Mouse (Mus musculus): ENCODE measurements around the gene Cckbr. TPM values are rescaled to one million over a fixed set of nuclear protein-coding genes. Genes with fewer than 3 reads are reported as not detected.
"Not testable (repeated sequence)": the region's sequence is repeated elsewhere in the genome, so short reads cannot be mapped to it uniquely, and the experiment has no call there.

Gene Cckbr
- polyA plus RNA-seq, 1 experiment from 2014 or later: 3.6 TPM

DNA sequence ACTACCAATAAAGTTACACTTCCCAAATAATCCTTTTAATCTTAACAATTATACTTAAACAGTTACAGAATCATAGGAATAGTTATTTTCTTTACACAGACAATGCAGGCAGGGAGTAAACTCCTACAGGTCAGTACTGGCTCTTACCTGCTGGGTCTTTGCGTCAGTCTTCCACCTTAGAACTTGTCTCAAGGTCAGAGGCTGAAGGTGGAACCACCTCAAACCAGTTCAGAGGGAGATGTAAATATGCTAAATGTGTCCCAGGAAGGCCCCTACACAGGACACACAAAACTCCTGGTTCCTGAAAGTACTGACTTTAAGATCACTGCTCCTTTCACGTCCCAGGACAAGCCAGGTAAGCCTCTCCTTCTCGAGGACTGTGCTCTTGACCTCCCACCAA is 19.5 kb downstream of the Cckbr start:
- no peak for ATAC-seq (ENCODE audit: low FRiP score, low TSS enrichment)

DNA sequence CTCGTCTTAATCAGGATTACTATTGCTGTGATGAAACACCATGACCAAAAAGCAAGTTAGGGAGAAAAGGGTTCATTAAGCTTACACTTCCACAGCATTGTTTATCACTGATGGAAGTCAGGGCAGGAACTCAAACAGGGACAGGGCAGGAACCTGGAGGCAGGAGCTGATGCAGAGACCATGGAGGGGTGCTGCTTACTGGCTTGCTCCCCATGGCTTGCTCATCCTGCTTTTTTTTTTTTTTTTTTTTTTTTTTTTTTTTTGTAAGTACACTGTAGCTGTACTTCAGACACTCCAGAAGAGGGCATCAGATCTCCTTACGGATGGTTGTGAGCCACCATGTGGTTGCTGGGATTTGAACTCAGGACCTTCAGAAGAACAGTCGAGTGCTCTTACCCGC is 27.8 kb downstream of the Cckbr start:
- H3K27ac ChIP-seq (replicated peaks); H3K4me1 ChIP-seq (replicated peaks; ENCODE audit: control insufficient read depth, insufficient read depth); H3K27me3 ChIP-seq (ENCODE audit: control insufficient read depth, insufficient read depth, low read length); H3K4me2 ChIP-seq (replicated peaks; ENCODE audit: low read depth); H3K9ac ChIP-seq (ENCODE audit: low read length); ATAC-seq (ENCODE audit: low FRiP score, low TSS enrichment); H3K4me3 ChIP-seq (ENCODE audit: low read depth, low read length); DNase-seq (ENCODE audit: low spot score); H3K9me3 ChIP-seq (ENCODE audit: control insufficient read depth, low read length); H3K36me3 ChIP-seq (ENCODE audit: control insufficient read depth, insufficient read depth, low read length): not testable (repeated sequence)
- WGBS: 84% methylated on average over 3 of the region's 4 CpGs

More for the DNA sequence above, 19.5 kb downstream of the Cckbr start:
- no peak overlapping the region for H3K9ac ChIP-seq (ENCODE audit: low read length)
- no peak overlapping the region for H3K27ac ChIP-seq (replicated peaks)
- H3K4me1 ChIP-seq (replicated peaks; ENCODE audit: control insufficient read depth, insufficient read depth): no peaks in the 10 kb centered on the region
- H3K36me3 ChIP-seq (ENCODE audit: control insufficient read depth, insufficient read depth, low read length): no peaks in the 10 kb centered on the region
- WGBS: 69% methylated on average over 3 of the region's 3 CpGs
- no peak overlapping the region for H3K4me3 ChIP-seq (ENCODE audit: low read depth, low read length)
- H3K27me3 ChIP-seq (ENCODE audit: control insufficient read depth, insufficient read depth, low read length): no peaks in the 10 kb centered on the region
- no peak for DNase-seq (ENCODE audit: low spot score)
- no peak for TF ChIP-seq CTCF (IDR thresholded peaks at IDR 0.05; ENCODE audit: low read depth)
- no peak for TF ChIP-seq EP300 (optimal IDR thresholded peaks at IDR 0.05)
- H3K4me2 ChIP-seq (replicated peaks; ENCODE audit: low read depth): no peak overlapping the region
- H3K9me3 ChIP-seq (ENCODE audit: control insufficient read depth, low read length): no peaks in the 10 kb centered on the region

DNA sequence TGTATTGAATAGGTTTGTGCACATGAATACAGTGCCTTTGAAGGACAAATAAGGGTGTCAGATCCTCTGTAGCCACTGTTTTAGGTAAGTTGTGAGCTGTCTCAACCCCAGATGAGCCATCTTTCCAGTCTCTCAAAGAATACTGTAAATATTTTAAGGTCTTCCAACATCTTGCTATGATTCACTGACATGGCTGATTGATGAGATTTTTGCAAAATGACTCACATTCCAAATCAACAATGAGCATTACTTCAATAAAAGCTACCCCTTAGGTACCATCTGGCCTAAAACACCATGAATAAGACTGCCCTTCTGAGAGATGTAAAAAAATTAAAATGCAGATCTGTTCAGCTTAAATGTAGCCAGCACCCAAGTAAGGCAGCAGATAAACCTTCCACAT is 33.0 kb downstream of the Cckbr start:
- no peak for DNase-seq (ENCODE audit: low spot score)
- TF ChIP-seq CTCF (IDR thresholded peaks at IDR 0.05; ENCODE audit: low read depth) (no peak), EP300 (optimal IDR thresholded peaks at IDR 0.05) (no peak)
- Histone ChIP-seq H3K4me3 (ENCODE audit: low read depth, low read length) (no peak overlapping the region), H3K27ac (replicated peaks) (no peak overlapping the region), H3K9me3 (ENCODE audit: control insufficient read depth, low read length) (no peaks in the 10 kb centered on the region), H3K36me3 (ENCODE audit: control insufficient read depth, insufficient read depth, low read length) (no peaks in the 10 kb centered on the region), H3K9ac (ENCODE audit: low read length) (no peak overlapping the region), H3K27me3 (ENCODE audit: control insufficient read depth, insufficient read depth, low read length) (no peaks in the 10 kb centered on the region), H3K4me1 (replicated peaks; ENCODE audit: control insufficient read depth, insufficient read depth) (no peaks in the 10 kb centered on the region), H3K4me2 (replicated peaks; ENCODE audit: low read depth) (no peak overlapping the region)
- ATAC-seq (ENCODE audit: low FRiP score, low TSS enrichment): no peak

DNA sequence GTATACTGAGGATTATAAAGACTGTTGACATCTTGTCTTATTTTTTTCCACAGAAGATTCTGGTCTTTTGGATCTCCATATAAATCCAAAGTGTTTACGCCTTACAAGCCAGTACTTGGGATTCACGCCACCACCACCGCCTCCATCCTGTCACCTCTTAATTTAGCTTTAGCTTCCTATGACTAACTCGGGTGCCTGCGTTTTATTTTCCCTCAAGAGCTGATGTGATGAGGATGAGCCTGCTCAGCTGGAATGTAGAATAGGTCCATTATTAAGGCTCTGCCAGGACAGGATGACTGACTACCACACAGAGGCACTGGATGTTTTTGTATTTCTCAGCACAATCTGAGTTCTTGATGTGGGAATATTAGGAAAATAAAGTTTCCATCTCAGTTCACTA is 40.0 kb downstream of the Cckbr start:
- not testable (repeated sequence) for H3K36me3 ChIP-seq (ENCODE audit: control insufficient read depth, insufficient read depth, low read length); H3K27me3 ChIP-seq (ENCODE audit: control insufficient read depth, insufficient read depth, low read length); H3K4me3 ChIP-seq (ENCODE audit: low read depth, low read length); ATAC-seq (ENCODE audit: low FRiP score, low TSS enrichment); H3K4me2 ChIP-seq (replicated peaks; ENCODE audit: low read depth); DNase-seq (ENCODE audit: low spot score); H3K4me1 ChIP-seq (replicated peaks; ENCODE audit: control insufficient read depth, insufficient read depth); H3K9me3 ChIP-seq (ENCODE audit: control insufficient read depth, low read length); H3K9ac ChIP-seq (ENCODE audit: low read length); H3K27ac ChIP-seq (replicated peaks)
- 64% methylated on average over 5 of the region's 5 CpGs for WGBS

DNA sequence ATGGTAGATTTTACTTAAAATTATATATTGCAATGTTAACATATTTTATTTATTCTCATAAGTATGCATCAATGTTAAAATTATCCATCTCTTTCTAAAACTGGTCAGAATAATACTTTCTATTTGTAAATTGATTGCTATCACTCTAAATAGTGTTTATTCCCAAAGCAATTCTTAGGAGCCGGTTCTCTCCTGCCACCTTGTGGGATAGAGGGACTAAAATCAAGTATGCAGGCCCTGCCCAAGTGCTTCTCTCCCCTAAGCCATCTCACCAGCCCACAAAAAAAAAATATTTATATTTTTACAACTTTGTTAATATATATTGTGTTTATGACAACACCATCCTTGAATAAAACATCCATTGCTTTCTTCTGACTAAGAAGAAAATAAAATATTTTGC is 47.1 kb downstream of the Cckbr start:
- no peak overlapping the region for H3K9ac ChIP-seq (ENCODE audit: low read length)
- WGBS: 46% methylated on average over 1 of the region's 1 CpGs
- H3K4me1 ChIP-seq (replicated peaks; ENCODE audit: control insufficient read depth, insufficient read depth): no peaks in the 10 kb centered on the region
- DNase-seq (ENCODE audit: low spot score): no peak
- no peak overlapping the region for H3K4me2 ChIP-seq (replicated peaks; ENCODE audit: low read depth)
- no peak overlapping the region for H3K4me3 ChIP-seq (ENCODE audit: low read depth, low read length)
- no peak for TF ChIP-seq EP300 (optimal IDR thresholded peaks at IDR 0.05)
- TF ChIP-seq CTCF (IDR thresholded peaks at IDR 0.05; ENCODE audit: low read depth): peak; percentile 66
- no peak overlapping the region for H3K27ac ChIP-seq (replicated peaks)
- no peaks in the 10 kb centered on the region for H3K36me3 ChIP-seq (ENCODE audit: control insufficient read depth, insufficient read depth, low read length)
- H3K9me3 ChIP-seq (ENCODE audit: control insufficient read depth, low read length): no peaks in the 10 kb centered on the region
- H3K27me3 ChIP-seq (ENCODE audit: control insufficient read depth, insufficient read depth, low read length): no peaks in the 10 kb centered on the region
- ATAC-seq (ENCODE audit: low FRiP score, low TSS enrichment): no peak

DNA sequence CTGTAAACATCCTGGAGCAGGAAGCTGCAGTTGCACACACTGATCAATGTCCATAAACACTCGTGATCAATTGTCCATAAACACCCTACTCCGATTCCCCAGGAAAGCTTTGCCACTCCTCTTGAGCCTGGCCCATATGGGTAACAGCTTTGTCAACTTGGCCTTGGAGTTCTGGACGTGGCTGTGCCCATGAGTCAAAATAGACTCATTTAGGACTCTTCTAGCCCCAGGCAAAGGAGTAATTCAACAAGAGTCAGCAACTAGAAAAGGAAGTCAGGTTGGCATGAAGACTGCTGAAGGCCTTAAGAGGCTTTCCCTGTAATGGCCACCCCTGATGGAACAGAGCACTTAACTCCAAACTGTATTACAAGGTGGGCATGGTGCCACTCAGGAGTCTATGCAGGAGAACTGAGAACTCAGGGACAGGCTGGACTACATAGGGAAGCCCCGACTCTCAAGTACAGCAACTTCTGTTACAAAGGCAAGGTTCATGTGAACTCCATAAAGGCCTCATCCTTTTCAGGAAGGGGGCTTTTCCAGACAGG is 49.3 kb downstream of the Cckbr start:
- TF ChIP-seq EP300 (optimal IDR thresholded peaks at IDR 0.05) (no peak), CTCF (IDR thresholded peaks at IDR 0.05; ENCODE audit: low read depth) (no peak)
- Histone ChIP-seq H3K27me3 (ENCODE audit: control insufficient read depth, insufficient read depth, low read length) (no peaks in the 10 kb centered on the region), H3K9ac (ENCODE audit: low read length) (no peak overlapping the region), H3K27ac (replicated peaks) (no peak overlapping the region), H3K36me3 (ENCODE audit: control insufficient read depth, insufficient read depth, low read length) (no peaks in the 10 kb centered on the region), H3K4me3 (ENCODE audit: low read depth, low read length) (no peak overlapping the region), H3K4me1 (replicated peaks; ENCODE audit: control insufficient read depth, insufficient read depth) (no peaks in the 10 kb centered on the region), H3K4me2 (replicated peaks; ENCODE audit: low read depth) (no peak overlapping the region), H3K9me3 (ENCODE audit: control insufficient read depth, low read length) (no peaks in the 10 kb centered on the region)
- ATAC-seq (ENCODE audit: low FRiP score, low TSS enrichment) (no peak), DNase-seq (ENCODE audit: low spot score) (no peak)
- WGBS: 72% methylated on average over 4 of the region's 4 CpGs

Data from stomach, postnatal 0 days (tissue).